Mouse (Mus musculus) layer of hippocampus, postnatal 36 days (tissue): Measurements from ENCODE around the gene Iqgap2. TPM values are rescaled to one million over a fixed set of nuclear protein-coding genes. Genes with fewer than 3 reads are reported as not detected.

Source experiments
- DNase-seq, 2 experiments: peaks; one replicate each; pipeline ENCODE4 v3.0.0; 2022
- total RNA-seq, 2 experiments: library from RNA; stranded (reverse); gene quantifications; 2 replicates each; pipeline ENCODE4 v1.2.3; 2021

Gene Iqgap2
- total RNA-seq, 2 experiments from 2014 or later, result 86.9 to 92.4 TPM

GRCm38 (mm10) chr13:95882001-95882400 is 9.7 kb downstream of the Iqgap2 start:
- DNase-seq, result no peak

- DNase-seq, result no peak
Observed at GRCm38 (mm10) chr13:95881427-95881826, 10.3 kb downstream of the Iqgap2 start.

GRCm38 (mm10) chr13:95880633-95881032 is 11.1 kb downstream of the Iqgap2 start:
- no peak for DNase-seq

GRCm38 (mm10) chr13:95871993-95872392 is 19.7 kb downstream of the Iqgap2 start:
- no peak for DNase-seq

GRCm38 (mm10) chr13:95870626-95871025 is 21.1 kb downstream of the Iqgap2 start:
- DNase-seq, result no peak

- DNase-seq, result no peak
Observed at GRCm38 (mm10) chr13:95868896-95869540, 22.7 kb downstream of the Iqgap2 start.

GRCm38 (mm10) chr13:95862201-95862600 is 29.5 kb downstream of the Iqgap2 start:
- no peak for DNase-seq

GRCm38 (mm10) chr13:95859271-95859670 is 32.5 kb downstream of the Iqgap2 start:
- no peak for DNase-seq

- DNase-seq, result no peak
Observed at GRCm38 (mm10) chr13:95858866-95859265, 32.9 kb downstream of the Iqgap2 start.

- DNase-seq, result no peak
Observed at GRCm38 (mm10) chr13:95855537-95855936, 36.2 kb downstream of the Iqgap2 start.

GRCm38 (mm10) chr13:95851611-95852010 is 40.1 kb downstream of the Iqgap2 start:
- DNase-seq, result no peak

- no peak for DNase-seq
Observed at GRCm38 (mm10) chr13:95850451-95850850, 41.3 kb downstream of the Iqgap2 start.

- peak; percentile 69 to 73 for DNase-seq
Observed at GRCm38 (mm10) chr13:95849501-95850007, 42.2 kb downstream of the Iqgap2 start.

- no peak for DNase-seq
Observed at GRCm38 (mm10) chr13:95846364-95846763, 45.4 kb downstream of the Iqgap2 start.

GRCm38 (mm10) chr13:95844950-95845349 is 46.8 kb downstream of the Iqgap2 start:
- DNase-seq, result no peak

GRCm38 (mm10) chr13:95843411-95844026 is 48.2 kb downstream of the Iqgap2 start:
- DNase-seq, result no peak

- no peak for DNase-seq
Observed at GRCm38 (mm10) chr13:95842803-95843202, 48.9 kb downstream of the Iqgap2 start.

GRCm38 (mm10) chr13:95841946-95842345 is 49.8 kb downstream of the Iqgap2 start:
- DNase-seq, result no peak

GRCm38 (mm10) chr13:95836944-95837343 is 54.8 kb downstream of the Iqgap2 start:
- no peak for DNase-seq

- no peak for DNase-seq
Observed at GRCm38 (mm10) chr13:95833473-95833872, 58.2 kb downstream of the Iqgap2 start.

- DNase-seq, result no peak
Observed at GRCm38 (mm10) chr13:95832712-95833111, 59.0 kb downstream of the Iqgap2 start.

- DNase-seq, result no peak
Observed at GRCm38 (mm10) chr13:95831760-95832159, 60.0 kb downstream of the Iqgap2 start.

GRCm38 (mm10) chr13:95829431-95830171 is 62.1 kb downstream of the Iqgap2 start:
- DNase-seq, result no peak
